Mouse (Mus musculus): Measurements from ENCODE around the gene Rnf224.

DNA sequence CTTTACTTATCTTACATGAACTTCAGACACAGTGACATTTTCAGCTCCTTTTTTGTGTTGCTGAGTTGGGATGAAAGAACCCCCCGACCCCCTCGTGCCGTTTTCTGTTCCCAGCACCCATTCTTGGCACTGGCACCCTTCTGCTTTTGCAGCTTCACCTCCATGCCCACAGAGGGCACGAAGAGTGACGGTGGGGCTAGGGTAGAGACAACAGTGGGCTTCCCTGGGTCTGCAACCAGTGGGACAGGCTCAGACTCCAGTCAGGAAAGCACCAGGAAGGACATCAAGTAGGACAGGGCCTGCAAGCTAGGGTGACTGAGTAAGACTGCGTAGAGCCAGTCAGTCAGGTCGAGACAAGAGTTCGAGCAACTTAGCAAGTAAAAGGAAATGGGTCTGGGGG is 3.7 kb upstream of the Rnf224 start:
- TF ChIP-seq POLR2A (IDR thresholded peaks at IDR 0.05; ENCODE audit: insufficient read depth, low read depth, low read length) (no peak), EP300 (IDR thresholded peaks at IDR 0.05; ENCODE audit: insufficient read depth, low read depth, low read length) (no peak)

All from heart, adult 2 months (tissue).